Mouse (Mus musculus): ENCODE results near the gene Gm10428.
"Not testable (repeated sequence)": the region's sequence is repeated elsewhere in the genome, so short reads cannot be mapped to it uniquely, and the experiment has no call there.

Gm10428 gene

DNA sequence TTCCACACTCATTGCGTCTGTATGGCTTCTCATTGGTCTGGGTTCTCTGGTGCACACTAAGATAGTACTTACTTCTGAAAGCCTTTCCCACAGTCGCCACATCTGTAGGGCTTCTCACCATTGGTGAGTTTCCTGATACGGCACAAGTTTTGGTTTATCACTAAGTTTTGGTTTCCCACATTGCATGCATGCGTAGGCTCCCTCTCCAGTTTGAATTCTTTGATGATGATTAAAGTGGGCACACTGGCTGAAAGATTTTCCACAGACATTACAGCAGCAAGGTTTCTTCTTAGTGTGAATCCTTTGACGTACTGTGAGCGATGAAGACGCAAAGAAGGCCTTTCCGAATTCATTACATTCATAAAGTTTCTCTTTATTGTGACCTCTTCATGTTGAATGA lies at the start of gene Gm10428:
Gm10428 (plus strand) TSS at position 321 of the 400 bp plus-strand sequence.
- DNase-seq (ENCODE audit: low spot score), result no peak

GRCm38 (mm10) chr11:62706141-62706540 lies 46.8 kb upstream of the Gm10428 start:
- no peak for DNase-seq (ENCODE audit: low spot score)

DNA sequence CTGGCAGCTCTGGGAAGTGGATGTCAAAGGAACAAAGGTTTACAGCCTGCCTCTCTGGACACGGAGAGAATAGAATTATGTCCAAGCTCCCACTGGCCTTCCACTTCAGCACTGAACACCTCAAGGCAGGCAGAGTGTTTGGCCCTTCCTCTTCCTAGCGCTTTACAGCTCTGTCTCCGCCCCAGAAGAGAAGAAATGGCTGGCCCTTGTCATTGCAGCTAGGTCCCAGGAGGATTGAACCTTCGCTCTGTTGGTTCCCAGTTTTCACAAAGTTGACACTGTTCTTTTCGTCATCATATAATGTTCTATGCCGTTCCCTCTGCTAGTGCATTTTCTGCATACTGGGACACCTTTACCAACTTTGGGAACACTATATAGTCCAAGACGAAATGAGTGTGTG lies 44.6 kb upstream of the Gm10428 start:
- DNase-seq (ENCODE audit: low spot score), result no peak

GRCm38 (mm10) chr11:62710657-62711056 lies 42.2 kb upstream of the Gm10428 start:
- DNase-seq (ENCODE audit: low spot score), result no peak

DNA sequence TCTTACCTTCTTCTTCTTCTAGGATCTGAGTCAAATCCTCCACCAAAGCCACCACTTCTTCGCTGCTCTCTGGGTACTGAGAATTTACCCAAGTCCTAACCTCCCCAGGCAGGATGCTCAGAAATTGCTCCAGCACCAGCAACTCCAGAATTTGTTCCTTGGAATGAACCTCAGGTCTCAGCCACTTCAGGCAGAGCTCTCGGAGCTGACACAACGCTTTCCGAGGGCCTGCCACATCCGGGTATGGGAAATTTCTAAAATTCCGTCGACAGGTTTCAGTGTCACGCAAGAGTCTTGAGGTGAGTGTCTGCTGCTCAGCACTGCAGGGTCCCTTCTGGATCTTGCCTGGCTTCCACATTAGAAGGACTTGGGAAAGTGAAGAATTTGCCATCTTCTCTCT lies 24.6 kb upstream of the Gm10428 start:
- DNase-seq (ENCODE audit: low spot score), result no peak

DNA sequence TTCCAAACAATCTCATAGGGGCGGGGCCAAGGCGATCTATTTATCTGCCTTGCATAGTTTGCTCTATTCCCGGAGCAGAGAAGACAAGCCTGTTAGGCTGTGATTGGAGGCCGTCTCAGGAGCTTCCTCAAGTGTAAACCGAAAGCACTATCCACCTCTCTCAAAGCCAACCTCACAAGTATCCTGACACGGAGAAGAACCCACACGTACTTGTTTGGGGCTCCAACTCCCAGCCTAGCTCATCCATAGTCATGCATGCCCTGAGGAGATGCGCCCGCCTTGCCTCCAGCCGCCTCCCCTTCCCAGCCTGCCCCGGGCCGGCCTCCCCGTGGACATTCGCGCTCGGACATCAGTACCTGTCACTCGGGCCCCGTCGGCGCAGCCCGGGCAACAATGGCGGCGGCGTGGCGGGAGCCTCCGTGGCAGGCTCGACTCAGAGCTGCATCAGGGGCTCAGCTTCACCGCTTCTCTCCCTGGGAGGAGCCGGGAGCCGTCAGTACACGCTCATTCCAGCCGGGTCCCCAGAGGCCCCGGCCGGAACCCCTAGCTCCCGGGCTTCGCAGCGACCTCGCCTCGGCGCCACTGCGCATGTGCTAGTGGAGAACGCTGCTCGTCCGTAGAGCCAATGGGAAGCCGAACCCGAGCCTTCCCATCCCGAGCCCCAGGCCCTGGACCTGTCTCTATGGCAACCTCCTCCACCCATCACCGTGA lies 21.4 kb upstream of the Gm10428 start, which contains the start of gene Zfp287:
Zfp287 (minus strand) TSS at position 595 of the 711 bp plus-strand sequence.
- DNase-seq (ENCODE audit: low spot score), result peak; percentile 75

- DNase-seq (ENCODE audit: low spot score), result no peak
Observed at GRCm38 (mm10) chr11:62732022-62732387, 20.9 kb upstream of the Gm10428 start.

DNA sequence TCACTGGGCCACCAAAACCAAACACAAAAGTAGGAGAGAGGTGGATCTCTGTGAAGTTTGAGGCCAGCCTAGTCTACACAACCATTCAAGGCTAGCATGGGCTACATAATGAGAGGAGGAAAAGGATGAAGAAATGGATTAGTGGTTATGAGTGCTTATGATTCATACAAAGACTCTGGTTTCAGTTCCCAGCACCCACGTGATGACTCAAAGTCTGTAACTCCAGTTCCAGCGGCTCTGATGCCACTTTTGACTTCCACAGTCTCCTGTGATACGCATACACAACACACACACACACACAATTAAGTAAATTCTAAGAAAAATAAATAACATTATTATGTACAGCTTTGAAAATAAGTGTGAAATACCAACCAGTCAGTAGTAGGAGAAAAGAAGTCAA lies 20.2 kb upstream of the Gm10428 start:
- DNase-seq (ENCODE audit: low spot score), result no peak

DNA sequence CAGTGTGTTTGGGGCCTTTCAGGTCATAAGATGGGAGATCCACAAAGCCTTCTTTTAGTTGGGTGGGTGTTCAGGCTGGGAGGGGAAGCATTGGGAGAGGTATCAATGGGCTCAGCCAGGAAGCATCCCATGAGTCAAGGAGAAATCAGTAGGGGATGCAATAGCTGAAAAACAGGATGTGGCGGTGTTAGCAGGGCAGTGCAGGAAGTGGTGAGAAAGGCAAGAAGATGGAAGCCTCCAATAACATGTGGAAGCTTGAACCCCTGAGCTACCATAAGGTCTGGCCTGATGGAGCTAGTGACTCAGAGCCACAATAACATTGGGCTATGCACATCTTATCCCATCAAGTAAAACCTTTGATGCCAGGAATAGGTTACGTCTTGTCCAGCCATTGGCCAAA lies 11.7 kb upstream of the Gm10428 start:
- no peak for DNase-seq (ENCODE audit: low spot score)

GRCm38 (mm10) chr11:62742261-62742957 lies 10.5 kb upstream of the Gm10428 start:
- DNase-seq (ENCODE audit: low spot score), result no peak

DNA sequence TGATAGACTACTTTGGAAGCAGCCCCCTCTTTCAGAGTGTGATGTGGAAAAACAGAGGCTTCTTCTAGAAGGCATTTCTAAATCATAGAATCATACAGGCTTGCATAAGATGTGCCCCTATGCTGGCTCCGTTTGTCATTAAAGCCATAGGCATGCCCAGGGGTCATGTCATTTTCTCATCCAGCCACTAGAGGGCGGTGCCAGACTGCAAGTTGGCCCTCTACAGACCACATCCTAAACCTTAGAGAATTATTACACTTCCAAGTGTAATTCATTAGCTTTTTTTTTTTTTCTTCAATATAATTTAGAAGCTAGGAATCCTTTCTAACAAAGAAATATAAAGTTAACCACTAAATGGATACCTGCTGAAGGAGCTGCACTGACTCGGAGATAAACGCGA lies 8.8 kb upstream of the Gm10428 start:
- peak; percentile 70 for DNase-seq (ENCODE audit: low spot score)

DNA sequence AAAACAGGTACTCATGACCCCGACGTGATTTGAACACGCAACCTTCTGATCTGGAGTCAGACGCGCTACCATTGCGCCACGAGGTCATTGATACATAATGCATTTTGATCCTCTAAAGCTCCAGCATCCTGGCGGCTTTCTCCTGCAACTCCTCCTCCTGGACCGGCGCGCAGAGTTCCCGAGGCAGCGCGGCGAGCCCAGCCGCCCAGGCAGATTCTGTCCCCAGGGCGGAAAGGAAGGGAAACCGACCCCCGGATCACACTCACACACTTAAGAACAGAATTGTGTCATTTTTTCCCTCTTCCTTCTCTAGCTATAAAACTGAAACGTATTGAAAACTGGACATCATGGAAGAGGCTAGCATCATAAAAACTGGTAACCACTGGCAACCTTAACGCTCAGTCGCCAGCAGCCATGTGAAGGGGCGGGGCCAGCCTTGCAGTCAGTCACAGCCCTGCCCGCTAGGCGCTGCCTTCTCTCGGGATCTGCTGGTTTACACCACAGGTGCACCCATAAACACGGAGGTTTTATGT lies 6.8 kb upstream of the Gm10428 start:
- DNase-seq (ENCODE audit: low spot score), result peak; percentile 53

GRCm38 (mm10) chr11:62747227-62747626 lies 5.7 kb upstream of the Gm10428 start:
- DNase-seq (ENCODE audit: low spot score), result no peak

GRCm38 (mm10) chr11:62748062-62748461 lies 4.8 kb upstream of the Gm10428 start:
- no peak for DNase-seq (ENCODE audit: low spot score)

DNA sequence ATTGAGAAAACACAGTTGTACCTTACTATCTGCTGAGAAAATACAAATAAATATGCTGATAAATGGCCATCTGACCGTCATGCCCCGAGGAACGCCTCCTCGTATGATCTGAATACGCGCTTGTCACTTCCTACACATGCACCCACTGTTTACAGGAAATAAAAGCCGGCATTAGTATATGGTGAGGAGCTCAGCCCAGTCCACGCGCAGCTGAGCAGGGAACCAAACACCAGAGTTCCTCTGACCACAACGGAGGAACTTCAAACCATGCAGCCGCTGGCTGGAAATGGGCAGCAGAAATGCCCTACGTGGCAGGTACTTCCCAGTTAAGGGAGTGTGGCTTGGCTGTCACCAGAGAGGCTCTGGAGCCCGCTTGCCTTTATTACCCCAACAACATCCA lies 3.5 kb upstream of the Gm10428 start:
- DNase-seq (ENCODE audit: low spot score), result not testable (repeated sequence)

GRCm38 (mm10) chr11:62752191-62752590 lies 709 bp upstream of the Gm10428 start:
- no peak for DNase-seq (ENCODE audit: low spot score)

- DNase-seq (ENCODE audit: low spot score), result peak; percentile 94
Observed at GRCm38 (mm10) chr11:62756456-62757142, 3.7 kb downstream of the Gm10428 start.

DNA sequence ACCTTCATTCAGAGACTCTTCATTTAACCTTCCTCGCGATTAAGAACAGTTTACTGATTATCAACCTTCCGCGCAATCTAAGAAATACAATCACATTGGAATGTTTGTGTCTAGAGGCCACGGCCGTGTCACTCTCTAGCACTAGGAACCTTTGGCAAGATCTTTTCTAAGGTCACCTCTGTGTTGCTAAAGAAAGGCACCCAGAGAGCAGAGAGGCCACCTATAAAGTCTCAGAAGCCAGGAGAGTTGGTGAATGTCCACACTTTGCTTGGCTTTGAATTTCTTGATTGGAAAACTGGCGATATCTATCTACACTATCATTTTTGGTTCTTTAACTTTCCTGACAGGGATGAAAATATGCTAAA lies 4.2 kb downstream of the Gm10428 start:
- DNase-seq (ENCODE audit: low spot score), result no peak

- no peak for DNase-seq (ENCODE audit: low spot score)
Observed at GRCm38 (mm10) chr11:62757906-62758305, 5.0 kb downstream of the Gm10428 start.

DNA sequence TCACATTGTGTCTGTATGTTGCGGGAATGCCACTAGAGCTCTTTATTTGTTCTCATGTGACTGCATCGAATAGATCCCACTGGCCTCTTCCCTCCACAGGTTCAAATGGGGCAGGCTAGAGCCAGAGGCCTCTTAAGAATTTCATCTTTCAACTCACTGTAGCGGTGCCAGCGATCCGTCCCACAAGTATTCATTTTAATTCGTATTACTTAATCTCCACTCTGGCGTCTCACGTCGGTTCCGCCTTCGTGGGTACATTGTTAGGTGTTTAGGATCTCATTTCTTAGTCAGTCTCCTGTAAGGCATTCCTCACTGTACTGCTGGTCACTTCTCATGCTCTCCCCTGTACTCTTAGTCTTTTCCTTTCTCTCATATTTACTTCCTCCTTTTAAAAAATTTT lies 5.6 kb downstream of the Gm10428 start:
- no peak for DNase-seq (ENCODE audit: low spot score)

DNA sequence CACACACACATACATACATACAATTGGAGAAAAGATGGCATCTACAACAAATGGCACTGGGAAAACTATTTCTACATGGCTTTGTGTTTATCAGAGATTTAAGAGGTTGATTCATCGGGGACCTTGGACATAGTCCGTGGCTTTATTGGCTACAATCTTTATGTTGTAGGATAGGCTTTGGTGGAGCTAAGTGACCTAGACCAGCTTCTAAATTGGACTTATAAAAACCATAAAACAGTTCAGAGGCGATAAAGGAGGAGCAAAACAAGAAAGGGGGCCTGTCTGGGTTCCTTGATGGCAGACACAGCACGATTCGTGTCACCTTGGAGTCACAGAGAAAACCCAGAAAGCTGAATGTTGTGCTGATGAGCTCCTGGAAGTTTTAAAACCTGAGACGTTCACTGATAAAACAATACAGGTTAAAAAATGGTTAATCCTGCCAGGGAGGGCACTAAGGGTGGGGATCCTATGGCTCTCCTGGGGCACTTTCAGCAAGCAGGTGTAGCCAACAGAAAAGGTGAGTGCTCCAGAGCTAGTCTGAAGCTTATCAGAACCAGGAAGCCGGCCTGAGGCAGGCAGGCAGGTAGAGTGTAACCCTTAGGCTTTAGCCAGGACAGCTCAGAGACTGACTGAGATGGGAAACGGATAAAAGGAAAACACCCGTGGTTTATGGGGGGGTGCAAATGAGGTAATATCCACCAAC lies 8.0 kb downstream of the Gm10428 start:
- no peak for DNase-seq (ENCODE audit: low spot score)

DNA sequence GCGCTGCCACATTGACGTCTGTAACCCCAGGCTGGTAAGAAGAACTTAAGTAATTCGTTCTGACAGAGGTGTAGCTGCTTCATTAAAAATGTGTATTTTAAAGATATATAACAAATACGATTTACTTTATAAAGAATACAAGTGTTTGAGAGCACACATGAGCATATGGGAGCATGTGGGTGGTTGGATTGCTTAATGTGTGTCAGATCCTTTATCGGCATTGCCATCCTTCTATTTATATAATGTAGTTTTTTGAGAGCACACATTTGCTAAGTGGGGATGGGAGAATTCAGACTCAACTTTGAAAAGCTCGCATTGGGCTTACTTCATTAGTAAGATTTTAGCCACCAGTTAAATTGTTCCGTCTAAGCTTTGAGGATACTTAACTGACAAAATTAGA lies 23.6 kb downstream of the Gm10428 start:
- no peak for DNase-seq (ENCODE audit: low spot score)

Measured in urinary bladder, postnatal 25 days (tissue).